Mouse (Mus musculus) ES-E14 (cell line): Measurements from ENCODE around the gene Tspyl1.

Experiments used
- CHD2 ChIP-seq: IDR thresholded peaks from 2 replicates; pipeline ENCODE4 v1.6.1; 2014; ENCODE audit warnings: mild to moderate bottlenecking, low read depth, low read length, inconsistent platforms
- MAFK ChIP-seq: IDR thresholded peaks from 2 replicates; pipeline ENCODE4 v1.6.1; 2014; ENCODE audit warnings: mild to moderate bottlenecking, low read depth, low read length, inconsistent platforms; ENCODE audit not compliant: insufficient read depth
- ZC3H11A ChIP-seq: IDR thresholded peaks from 2 replicates; pipeline ENCODE4 v1.6.1; 2012; ENCODE audit warnings: low read depth, mild to moderate bottlenecking, inconsistent platforms, low read length, borderline replicate concordance
- ZNF384 ChIP-seq: IDR thresholded peaks from 2 replicates; pipeline ENCODE4 v1.6.1; 2012; ENCODE audit warnings: low read depth, low read length, inconsistent platforms

GRCm38 (mm10) chr10:34249594-34249993 is 32.4 kb upstream of the Tspyl1 start:
- TF ChIP-seq ZNF384, result no peak
- TF ChIP-seq ZC3H11A, result no peak
- no peak for TF ChIP-seq CHD2
- no peak for TF ChIP-seq MAFK
